ENCODE assay signal across 9 mouse cellular contexts in the genomic region with DNA sequence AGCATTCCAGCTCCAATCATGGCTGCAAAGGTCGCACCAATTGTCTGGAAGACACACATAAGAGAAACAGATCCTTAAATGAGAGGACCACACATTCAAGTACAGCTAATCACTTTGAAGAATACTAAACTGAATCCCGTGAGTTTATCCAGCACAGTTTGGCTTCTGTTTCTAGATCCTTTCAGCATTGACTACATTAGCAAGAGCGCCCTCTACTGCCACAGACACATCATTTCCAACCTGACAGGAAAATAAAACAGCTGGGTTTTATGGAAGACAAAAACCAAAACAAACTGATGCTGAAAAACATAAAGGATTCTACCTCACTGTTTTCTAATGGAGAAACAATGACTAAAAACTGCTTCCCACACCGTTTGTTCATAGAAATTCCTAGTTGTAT. TPM values are rescaled to one million over a fixed set of nuclear protein-coding genes. Genes with fewer than 3 reads are reported as not detected.
DNase-seq lines count a peak whose midpoint lies in the region; ATAC-seq lines count a peak whose summit lies in the region.
"Had no signal": no experiment of that assay in that cellular context is flagged by ENCODE, and none has a peak within 500 bp of the region (broad histone marks: within the 10 kb centered on the region; RNA-seq: fewer than 3 reads in every experiment).

No protein-coding gene starts in this region.

- no peaks in the 10 kb centered on the region for H3K27me3 ChIP-seq in heart, embryonic 12.5 days (replicated peaks)
- no peaks in the 10 kb centered on the region for H3K27me3 ChIP-seq in intestine, embryonic 16.5 days (replicated peaks; ENCODE audit: control insufficient read depth, insufficient read depth, low read length)

- peak; percentile 47 to 66 for DNase-seq in heart, postnatal 10 days
- DNase-seq in testis, postnatal 10 days (ENCODE audit: low spot score): peak; percentile 54
- no peak for DNase-seq in testis, postnatal 14 days (ENCODE audit: low spot score)
- peak; percentile 22 for DNase-seq in c-Kit-negative CD71-positive TER-119-positive erythroid progenitor cells, embryonic 14.5 days (ENCODE audit: low read depth, low spot score)
- peak; percentile 75 for DNase-seq in retina, embryonic 14.5 days (ENCODE audit: low spot score)

- H3K4me1 ChIP-seq in heart, embryonic 12.5 days (replicated peaks): no peaks in the 10 kb centered on the region
- H3K4me1 ChIP-seq in intestine, embryonic 16.5 days (ENCODE audit: control insufficient read depth, insufficient read depth, low read length): no peaks in the 10 kb centered on the region

- no peak overlapping the region for H3K4me3 ChIP-seq in heart, embryonic 12.5 days
- no peak overlapping the region for H3K4me3 ChIP-seq in intestine, embryonic 16.5 days (ENCODE audit: low read length)

- H3K9me3 ChIP-seq in heart, embryonic 12.5 days (replicated peaks): no peaks in the 10 kb centered on the region
- no peaks in the 10 kb centered on the region for H3K9me3 ChIP-seq in intestine, embryonic 16.5 days (ENCODE audit: control insufficient read depth, low read length)

- intact Hi-C loops in heart, postnatal 10 days (cut with DNase I): no loop called here

- H3K4me2 ChIP-seq in heart, embryonic 12.5 days: no peak overlapping the region
- no peak overlapping the region for H3K4me2 ChIP-seq in intestine, embryonic 16.5 days (ENCODE audit: low read depth, low read length)

- 47% methylated on average over 4 of the region's 4 CpGs for WGBS in heart, embryonic 12.5 days
- 47% methylated on average over 4 of the region's 4 CpGs for WGBS in intestine, embryonic 16.5 days

- no peak overlapping the region for H3K9ac ChIP-seq in heart, embryonic 12.5 days
- no peak overlapping the region for H3K9ac ChIP-seq in intestine, embryonic 16.5 days (ENCODE audit: low read depth, low read length)

- no peak for ATAC-seq in heart, embryonic 12.5 days (ENCODE audit: insufficient number of reproducible peaks, low FRiP score)
- peak; percentile 63 for ATAC-seq in inflammation-experienced regulatory T-cells, adult 6 months
- ATAC-seq in intestine, embryonic 16.5 days: no peak

- H3K27ac ChIP-seq in heart, embryonic 12.5 days (ENCODE audit: poor library complexity, severe bottlenecking): no peak overlapping the region
- no peak overlapping the region for H3K27ac ChIP-seq in intestine, embryonic 16.5 days (ENCODE audit: low read length)

- H3K36me3 ChIP-seq in heart, embryonic 12.5 days: peaks cover 76% of the 10 kb centered on the region
- peaks cover 12% of the 10 kb centered on the region for H3K36me3 ChIP-seq in intestine, embryonic 16.5 days (ENCODE audit: control insufficient read depth, insufficient read depth, low read length)

RNA-seq across cellular contexts. Expression of a gene that starts 7.4 kb away (rescaled TPM):
- 100 to 1,000 TPM; 503 to 525 TPM for total RNA-seq in heart, postnatal 10 days (2021)
- polyA plus RNA-seq in heart, embryonic 12.5 days (2016; fragmentation: Nextera tagmentation; extraction: Ambion mirVana): 366 and 371 TPM in 2 replicates
- polyA plus RNA-seq in inflammation-experienced regulatory T-cells, adult 6 months (2017; shearing (Covaris generic)): 100 to 1,000 TPM; 360 to 469 (median 363) TPM
- polyA plus RNA-seq in intestine, embryonic 16.5 days (2015; fragmentation: Nextera tagmentation; extraction: Ambion mirVana): 332 and 334 TPM in 2 replicates

RNA-seq across cellular contexts. Expression of a gene that starts 13.8 kb away (rescaled TPM):
- under 1 TPM; 0.37 to 0.60 TPM for total RNA-seq in heart, postnatal 10 days (2021)
- polyA plus RNA-seq in heart, embryonic 12.5 days (2016; fragmentation: Nextera tagmentation; extraction: Ambion mirVana): 0.96 and 1.8 TPM in 2 replicates
- polyA plus RNA-seq in inflammation-experienced regulatory T-cells, adult 6 months (2017; shearing (Covaris generic)): not detected
- polyA plus RNA-seq in intestine, embryonic 16.5 days (2015; fragmentation: Nextera tagmentation; extraction: Ambion mirVana): 77.3 and 81.4 TPM in 2 replicates

RNA-seq across cellular contexts. Expression of a gene that starts 29.5 kb away (rescaled TPM):
- under 1 TPM in 1 of 2 experiments, not detected in 1; 0.07 TPM for total RNA-seq in heart, postnatal 10 days (2021)
- polyA plus RNA-seq in heart, embryonic 12.5 days (2016; fragmentation: Nextera tagmentation; extraction: Ambion mirVana): 0.14 and 0.20 TPM in 2 replicates
- under 1 TPM in 1 of 3 experiments, not detected in 2; 0.11 TPM for polyA plus RNA-seq in inflammation-experienced regulatory T-cells, adult 6 months (2017; shearing (Covaris generic))
- polyA plus RNA-seq in intestine, embryonic 16.5 days (2015; fragmentation: Nextera tagmentation; extraction: Ambion mirVana): 0.22 and 0.39 TPM in 2 replicates

RNA-seq across cellular contexts. Expression of a gene that starts 59.9 kb away (rescaled TPM):
- not detected for total RNA-seq in heart, postnatal 10 days (2021)
- not detected in 2 replicates for polyA plus RNA-seq in heart, embryonic 12.5 days (2016; fragmentation: Nextera tagmentation; extraction: Ambion mirVana)
- not detected for polyA plus RNA-seq in inflammation-experienced regulatory T-cells, adult 6 months (2017; shearing (Covaris generic))
- polyA plus RNA-seq in intestine, embryonic 16.5 days (2015; fragmentation: Nextera tagmentation; extraction: Ambion mirVana): not detected in 2 replicates
- total RNA-seq: layer of hippocampus, adult 8-10 months had no signal

Comparison
In these comparisons a context has a peak if more than half of its experiments do, and no peak if none do; other contexts are left out.
1. RNA of a gene that starts 13.8 kb away (polyA plus RNA-seq): 77.3 to 81.4 TPM in intestine, embryonic 16.5 days; 0.96 to 1.8 TPM in heart, embryonic 12.5 days and not detected in inflammation-experienced regulatory T-cells, adult 6 months; every median in the first group is over 10 times any median in the second.